Mouse (Mus musculus): Measurements from ENCODE around the gene 2810408A11Rik. TPM values are rescaled to one million over a fixed set of nuclear protein-coding genes. Genes with fewer than 3 reads are reported as not detected.

Gene 2810408A11Rik
- polyA plus RNA-seq, 1 experiment from 2014 or later: 7.9 TPM

GRCm38 (mm10) chr11:69939181-69939580 is 38.4 kb upstream of the 2810408A11Rik start:
- no peak overlapping the region for H3K4me3 ChIP-seq (ENCODE audit: low read length)
- H3K9ac ChIP-seq (ENCODE audit: low read length): no peak overlapping the region
- H3K27ac ChIP-seq (ENCODE audit: low read length): no peak overlapping the region
- no peak for ATAC-seq (ENCODE audit: low read depth)
- no peaks in the 10 kb centered on the region for H3K9me3 ChIP-seq (ENCODE audit: control insufficient read depth, low read length)
- 61% methylated on average over 5 of the region's 5 CpGs for WGBS
- H3K36me3 ChIP-seq (ENCODE audit: control insufficient read depth, insufficient read depth, low read length): no peaks in the 10 kb centered on the region
- peaks cover 19% of the 10 kb centered on the region for H3K27me3 ChIP-seq (ENCODE audit: control insufficient read depth, insufficient read depth, low read depth, low read length)
- H3K4me1 ChIP-seq (replicated peaks; ENCODE audit: control insufficient read depth, insufficient read depth, low read length): peaks cover 20% of the 10 kb centered on the region
- no peak overlapping the region for H3K4me2 ChIP-seq (ENCODE audit: low read depth, low read length)

- WGBS: 32% methylated on average over 9 of the region's 9 CpGs
- H3K9me3 ChIP-seq (ENCODE audit: control insufficient read depth, low read length): no peaks in the 10 kb centered on the region
- H3K27me3 ChIP-seq (ENCODE audit: control insufficient read depth, insufficient read depth, low read depth, low read length): peaks cover 19% of the 10 kb centered on the region
- H3K27ac ChIP-seq (ENCODE audit: low read length): no peak overlapping the region
- no peak overlapping the region for H3K4me3 ChIP-seq (ENCODE audit: low read length)
- H3K4me2 ChIP-seq (ENCODE audit: low read depth, low read length): no peak overlapping the region
- peaks cover 20% of the 10 kb centered on the region for H3K4me1 ChIP-seq (replicated peaks; ENCODE audit: control insufficient read depth, insufficient read depth, low read length)
- ATAC-seq (ENCODE audit: low read depth): no peak
- H3K9ac ChIP-seq (ENCODE audit: low read length): no peak overlapping the region
- H3K36me3 ChIP-seq (ENCODE audit: control insufficient read depth, insufficient read depth, low read length): no peaks in the 10 kb centered on the region
Observed at GRCm38 (mm10) chr11:69938401-69938979, 37.7 kb upstream of the 2810408A11Rik start.

- Histone ChIP-seq H3K27ac (ENCODE audit: low read length) (no peak overlapping the region), H3K4me3 (ENCODE audit: low read length) (no peak overlapping the region), H3K27me3 (ENCODE audit: control insufficient read depth, insufficient read depth, low read depth, low read length) (peaks cover 19% of the 10 kb centered on the region), H3K4me1 (replicated peaks; ENCODE audit: control insufficient read depth, insufficient read depth, low read length) (peaks cover 20% of the 10 kb centered on the region), H3K9ac (ENCODE audit: low read length) (no peak overlapping the region), H3K36me3 (ENCODE audit: control insufficient read depth, insufficient read depth, low read length) (no peaks in the 10 kb centered on the region), H3K9me3 (ENCODE audit: control insufficient read depth, low read length) (no peaks in the 10 kb centered on the region), H3K4me2 (ENCODE audit: low read depth, low read length) (no peak overlapping the region)
- ATAC-seq (ENCODE audit: low read depth): no peak
- 64% methylated on average over 5 of the region's 5 CpGs for WGBS
Observed at GRCm38 (mm10) chr11:69937834-69938233, 37.0 kb upstream of the 2810408A11Rik start.

- Histone ChIP-seq H3K27me3 (ENCODE audit: control insufficient read depth, insufficient read depth, low read depth, low read length) (peaks cover 19% of the 10 kb centered on the region), H3K4me2 (ENCODE audit: low read depth, low read length) (no peak overlapping the region), H3K9ac (ENCODE audit: low read length) (no peak overlapping the region), H3K4me3 (ENCODE audit: low read length) (no peak overlapping the region), H3K9me3 (ENCODE audit: control insufficient read depth, low read length) (no peaks in the 10 kb centered on the region), H3K27ac (ENCODE audit: low read length) (no peak overlapping the region), H3K36me3 (ENCODE audit: control insufficient read depth, insufficient read depth, low read length) (no peaks in the 10 kb centered on the region), H3K4me1 (replicated peaks; ENCODE audit: control insufficient read depth, insufficient read depth, low read length) (peaks cover 20% of the 10 kb centered on the region)
- no peak for ATAC-seq (ENCODE audit: low read depth)
- WGBS: 37% methylated on average over 4 of the region's 4 CpGs
Observed at GRCm38 (mm10) chr11:69937385-69937784, 36.6 kb upstream of the 2810408A11Rik start.

- Histone ChIP-seq H3K4me2 (ENCODE audit: low read depth, low read length) (peak overlapping the region; percentile 100), H3K9ac (ENCODE audit: low read length) (no peak overlapping the region)
- WGBS: 26% methylated on average over 9 of the region's 9 CpGs
Observed at GRCm38 (mm10) chr11:69936714-69937347, 36.0 kb upstream of the 2810408A11Rik start.

GRCm38 (mm10) chr11:69936156-69936555 is 35.4 kb upstream of the 2810408A11Rik start:
- peak; percentile 18 for ATAC-seq (ENCODE audit: low read depth)
- WGBS: 1% methylated on average over 18 of the region's 30 CpGs

More at GRCm38 (mm10) chr11:69936714-69937347, 36.0 kb upstream of the 2810408A11Rik start:
- Histone ChIP-seq H3K36me3 (ENCODE audit: control insufficient read depth, insufficient read depth, low read length) (no peaks in the 10 kb centered on the region), H3K4me3 (ENCODE audit: low read length) (peak overlapping the region; percentile 56), H3K27me3 (ENCODE audit: control insufficient read depth, insufficient read depth, low read depth, low read length) (peaks cover 19% of the 10 kb centered on the region), H3K4me1 (replicated peaks; ENCODE audit: control insufficient read depth, insufficient read depth, low read length) (peaks cover 20% of the 10 kb centered on the region), H3K27ac (ENCODE audit: low read length) (no peak overlapping the region), H3K9me3 (ENCODE audit: control insufficient read depth, low read length) (no peaks in the 10 kb centered on the region)
- ATAC-seq (ENCODE audit: low read depth): no peak

GRCm38 (mm10) chr11:69935137-69935879 is 34.5 kb upstream of the 2810408A11Rik start, which contains the start of gene Ybx2:
Ybx2 (plus strand) TSS chr11:69935796.
- Histone ChIP-seq H3K36me3 (ENCODE audit: control insufficient read depth, insufficient read depth, low read length) (no peaks in the 10 kb centered on the region), H3K27ac (ENCODE audit: low read length) (no peak within 1 kb of the TSS), H3K4me2 (ENCODE audit: low read depth, low read length) (peak within 1 kb of the TSS; percentile 100), H3K4me1 (replicated peaks; ENCODE audit: control insufficient read depth, insufficient read depth, low read length) (peaks cover 20% of the 10 kb centered on the region), H3K27me3 (ENCODE audit: control insufficient read depth, insufficient read depth, low read depth, low read length) (peaks cover 19% of the 10 kb centered on the region), H3K9me3 (ENCODE audit: control insufficient read depth, low read length) (no peaks in the 10 kb centered on the region), H3K9ac (ENCODE audit: low read length) (peak within 1 kb of the TSS; percentile 64), H3K4me3 (ENCODE audit: low read length) (peak within 1 kb of the TSS; percentile 56)
- ATAC-seq (ENCODE audit: low read depth): peak; percentile 84
- 2% methylated on average over 44 of the region's 62 CpGs for WGBS

More at GRCm38 (mm10) chr11:69936156-69936555, 35.4 kb upstream of the 2810408A11Rik start:
- Histone ChIP-seq H3K4me3 (ENCODE audit: low read length) (peak overlapping the region; percentile 56), H3K9me3 (ENCODE audit: control insufficient read depth, low read length) (no peaks in the 10 kb centered on the region), H3K27me3 (ENCODE audit: control insufficient read depth, insufficient read depth, low read depth, low read length) (peaks cover 19% of the 10 kb centered on the region), H3K4me2 (ENCODE audit: low read depth, low read length) (peak overlapping the region; percentile 100), H3K36me3 (ENCODE audit: control insufficient read depth, insufficient read depth, low read length) (no peaks in the 10 kb centered on the region), H3K27ac (ENCODE audit: low read length) (no peak overlapping the region), H3K4me1 (replicated peaks; ENCODE audit: control insufficient read depth, insufficient read depth, low read length) (peaks cover 20% of the 10 kb centered on the region), H3K9ac (ENCODE audit: low read length) (peak overlapping the region; percentile 64)

GRCm38 (mm10) chr11:69934681-69935080 is 33.9 kb upstream of the 2810408A11Rik start:
- Histone ChIP-seq H3K4me2 (ENCODE audit: low read depth, low read length) (peak overlapping the region; percentile 45), H3K9me3 (ENCODE audit: control insufficient read depth, low read length) (no peaks in the 10 kb centered on the region), H3K36me3 (ENCODE audit: control insufficient read depth, insufficient read depth, low read length) (no peaks in the 10 kb centered on the region), H3K4me3 (ENCODE audit: low read length) (peak overlapping the region; percentile 31), H3K4me1 (replicated peaks; ENCODE audit: control insufficient read depth, insufficient read depth, low read length) (peaks cover 20% of the 10 kb centered on the region), H3K9ac (ENCODE audit: low read length) (no peak overlapping the region), H3K27ac (ENCODE audit: low read length) (no peak overlapping the region), H3K27me3 (ENCODE audit: control insufficient read depth, insufficient read depth, low read depth, low read length) (peaks cover 19% of the 10 kb centered on the region)
- no peak for ATAC-seq (ENCODE audit: low read depth)
- WGBS: 6% methylated on average over 6 of the region's 6 CpGs

GRCm38 (mm10) chr11:69934169-69934568 is 33.4 kb upstream of the 2810408A11Rik start:
- under 1% methylated on average over 18 of the region's 18 CpGs for WGBS
- no peak overlapping the region for H3K9ac ChIP-seq (ENCODE audit: low read length)

More at GRCm38 (mm10) chr11:69934169-69934568, 33.4 kb upstream of the 2810408A11Rik start:
- no peak overlapping the region for H3K27ac ChIP-seq (ENCODE audit: low read length)
- H3K36me3 ChIP-seq (ENCODE audit: control insufficient read depth, insufficient read depth, low read length): no peaks in the 10 kb centered on the region
- no peaks in the 10 kb centered on the region for H3K9me3 ChIP-seq (ENCODE audit: control insufficient read depth, low read length)
- ATAC-seq (ENCODE audit: low read depth): peak; percentile 69
- H3K27me3 ChIP-seq (ENCODE audit: control insufficient read depth, insufficient read depth, low read depth, low read length): peaks cover 19% of the 10 kb centered on the region
- H3K4me1 ChIP-seq (replicated peaks; ENCODE audit: control insufficient read depth, insufficient read depth, low read length): peaks cover 20% of the 10 kb centered on the region
- H3K4me2 ChIP-seq (ENCODE audit: low read depth, low read length): peak overlapping the region; percentile 45
- H3K4me3 ChIP-seq (ENCODE audit: low read length): peak overlapping the region; percentile 31

Measured in lung, embryonic 16.5 days (tissue).